Mouse (Mus musculus) testis, adult 2 months (tissue): Measurements from ENCODE around the gene Mrps2. TPM values are rescaled to one million over a fixed set of nuclear protein-coding genes. Genes with fewer than 3 reads are reported as not detected.
A peak's percentile ranks its signal among the peaks of the same experiment; 100 is the strongest.

Experiments used
- H3K27ac ChIP-seq: fragments of 200-500 bp; 2 replicates; pipeline ENCODE4 v1.5.1; 2012; ENCODE audit warnings: low read depth, low read length; ENCODE audit not compliant: control insufficient read depth, insufficient read depth
- H3K27me3 ChIP-seq: fragments of 200-500 bp; 2 replicates; pipeline ENCODE4 v1.6.1; 2012; ENCODE audit warnings: mild to moderate bottlenecking, low read length, moderate library complexity; ENCODE audit not compliant: control insufficient read depth, insufficient read depth
- H3K36me3 ChIP-seq: fragments of 200-500 bp; 2 replicates; pipeline ENCODE4 v1.6.1; 2012; ENCODE audit warnings: mild to moderate bottlenecking, low read length; ENCODE audit not compliant: control insufficient read depth, insufficient read depth
- H3K4me1 ChIP-seq: fragments of 200-500 bp; 2 replicates; pipeline ENCODE4 v1.6.1; 2012; ENCODE audit warnings: low read length; ENCODE audit not compliant: control insufficient read depth, insufficient read depth
- H3K4me3 ChIP-seq: fragments of 200-500 bp; 2 replicates; pipeline ENCODE4 v1.5.1; 2012; ENCODE audit warnings: low read depth, mild to moderate bottlenecking, low read length, moderate library complexity, mixed read lengths; ENCODE audit not compliant: control insufficient read depth
- CTCF ChIP-seq: fragments of 200-500 bp; IDR thresholded peaks from 2 replicates; pipeline ENCODE4 v1.5.1; 2012; ENCODE audit warnings: low read depth, mild to moderate bottlenecking, inconsistent platforms, low read length, moderate library complexity; ENCODE audit not compliant: control insufficient read depth, insufficient read depth, insufficient replicate concordance
- POLR2A ChIP-seq: fragments of 200-500 bp; IDR thresholded peaks from 2 replicates; pipeline ENCODE4 v1.6.1; 2012; ENCODE audit warnings: low read depth, mild to moderate bottlenecking, inconsistent platforms, low read length, moderate library complexity; ENCODE audit not compliant: control insufficient read depth
- polyA plus RNA-seq: library from polyadenylated mRNA; depleted of rRNA; stranded (reverse); fragments of >200 nt; gene quantifications from 2 replicates; pipeline ENCODE4 v1.2.3, GENCODE M21; 2012; rRNA removed

Mrps2 gene
- 22.1 and 24.9 TPM in 2 replicates for polyA plus RNA-seq

DNA sequence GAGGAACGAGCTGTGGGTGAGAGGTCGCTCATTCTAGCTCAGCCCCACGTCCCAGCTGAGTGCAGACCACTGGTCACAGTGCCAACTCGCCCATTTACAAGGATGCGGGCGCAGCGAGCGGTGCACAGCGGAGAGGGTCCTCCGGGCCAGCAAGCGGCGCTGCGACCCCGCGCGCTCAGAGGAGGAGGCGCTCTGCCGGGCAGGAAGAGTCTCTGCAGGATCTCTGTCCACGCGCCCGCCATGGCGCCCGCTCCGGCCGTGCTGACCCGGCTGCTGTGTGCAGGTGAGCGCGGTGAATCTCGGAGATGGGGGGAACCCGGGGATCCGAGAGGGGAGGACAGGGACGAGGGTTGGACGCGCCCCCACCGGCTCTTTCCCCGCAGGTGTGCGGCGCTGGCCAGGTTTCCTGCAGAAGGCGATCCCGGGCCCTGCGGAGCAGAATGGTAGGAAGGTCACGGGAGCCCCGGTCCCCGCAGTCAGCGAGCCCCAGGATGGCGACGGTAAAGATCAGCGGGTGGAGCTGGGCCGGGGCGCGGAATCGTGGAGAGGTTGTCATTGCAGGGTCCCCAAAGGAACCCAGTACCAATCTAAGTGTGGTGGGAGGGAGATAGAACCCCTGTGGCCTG is at the start of gene Mrps2:
Gene Mrps2 (plus strand): TSS at position 207 of the 626 bp plus-strand sequence.
- H3K27ac ChIP-seq, result peak within 1 kb of the TSS; percentile 46
- TF ChIP-seq CTCF (peak; percentile 82; the same call in 1 of the 2 replicates), POLR2A (peak; percentile 88)
- H3K4me3 ChIP-seq, result peak within 1 kb of the TSS; percentile 87
- no peaks in the 10 kb centered on the region for H3K27me3 ChIP-seq
- H3K36me3 ChIP-seq, result no peaks in the 10 kb centered on the region; the same call in none of the 2 replicates
- peaks cover 12% of the 10 kb centered on the region for H3K4me1 ChIP-seq

GRCm38 (mm10) chr2:28419898-28420297 is 48.0 kb upstream of the Mrps2 start:
- TF ChIP-seq POLR2A (no peak), CTCF (peak; percentile 84)
- no peaks in the 10 kb centered on the region for H3K36me3 ChIP-seq

DNA sequence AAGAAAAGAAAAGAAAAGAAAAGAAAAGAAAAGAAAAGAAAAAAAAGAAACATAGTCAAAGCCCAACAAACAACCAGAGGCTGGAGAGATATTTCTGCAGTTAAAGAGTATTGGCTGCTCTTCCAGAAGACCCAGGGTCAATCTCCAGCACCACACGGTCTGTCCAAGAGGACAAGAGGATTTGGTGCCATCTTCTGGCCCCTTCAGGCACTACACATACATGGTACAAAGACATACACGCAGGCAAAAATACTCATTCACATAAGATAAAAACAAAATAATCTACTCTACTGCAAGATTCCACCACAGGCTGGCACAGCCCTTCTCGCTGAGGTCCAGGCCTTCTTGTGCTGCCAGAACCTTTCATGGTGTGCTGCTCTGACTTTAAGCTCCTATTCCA is 44.7 kb upstream of the Mrps2 start:
- Histone ChIP-seq H3K4me1 (no peaks in the 10 kb centered on the region), H3K36me3 (no peaks in the 10 kb centered on the region), H3K27me3 (no peaks in the 10 kb centered on the region), H3K4me3 (no peak overlapping the region), H3K27ac (no peak overlapping the region)
- peak; percentile 39; the same call in 1 of the 2 replicates for TF ChIP-seq CTCF
- no peak for TF ChIP-seq POLR2A

More at GRCm38 (mm10) chr2:28419898-28420297, 48.0 kb upstream of the Mrps2 start:
- Histone ChIP-seq H3K27ac (no peak overlapping the region), H3K4me3 (no peak overlapping the region), H3K4me1 (peaks cover 7% of the 10 kb centered on the region), H3K27me3 (no peaks in the 10 kb centered on the region)

DNA sequence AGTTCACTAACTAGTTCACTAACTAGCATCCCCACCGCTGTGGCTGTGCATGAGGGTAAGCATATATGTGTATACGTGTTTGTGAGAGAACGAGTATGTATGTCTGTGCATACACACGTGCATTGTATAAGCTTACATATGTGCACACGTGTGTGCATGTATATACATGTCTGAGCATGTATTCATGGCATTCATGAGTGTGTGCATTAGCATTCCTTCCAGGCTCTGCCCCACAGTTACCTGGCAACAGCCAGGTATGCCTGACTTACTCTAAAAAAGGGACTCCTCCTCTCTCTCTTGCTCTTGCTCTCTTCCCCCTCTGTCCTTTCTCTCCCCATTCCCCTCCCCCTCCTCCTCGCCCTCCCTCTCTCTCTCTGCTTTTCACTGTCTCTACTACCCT is 40.6 kb upstream of the Mrps2 start:
- Histone ChIP-seq H3K27ac (no peak overlapping the region), H3K27me3 (no peaks in the 10 kb centered on the region), H3K4me3 (no peak overlapping the region), H3K36me3 (no peaks in the 10 kb centered on the region), H3K4me1 (no peaks in the 10 kb centered on the region)
- no peak for TF ChIP-seq POLR2A
- TF ChIP-seq CTCF, result no peak

- Histone ChIP-seq H3K27me3 (no peaks in the 10 kb centered on the region), H3K4me1 (no peaks in the 10 kb centered on the region; the same call in 1 of the 2 replicates), H3K36me3 (no peaks in the 10 kb centered on the region), H3K4me3 (no peak overlapping the region), H3K27ac (no peak overlapping the region)
- TF ChIP-seq POLR2A, result no peak
- no peak for TF ChIP-seq CTCF
Observed at GRCm38 (mm10) chr2:28430846-28431245, 37.0 kb upstream of the Mrps2 start.

GRCm38 (mm10) chr2:28432811-28433210 is 35.1 kb upstream of the Mrps2 start:
- Histone ChIP-seq H3K36me3 (no peaks in the 10 kb centered on the region), H3K4me3 (no peak overlapping the region), H3K27ac (no peak overlapping the region; the same call in 1 of the 2 replicates), H3K27me3 (no peaks in the 10 kb centered on the region), H3K4me1 (no peaks in the 10 kb centered on the region; the same call in 1 of the 2 replicates)
- TF ChIP-seq POLR2A (no peak), CTCF (no peak)

GRCm38 (mm10) chr2:28433512-28433911 is 34.4 kb upstream of the Mrps2 start:
- Histone ChIP-seq H3K27me3 (no peaks in the 10 kb centered on the region), H3K4me3 (no peak overlapping the region), H3K36me3 (no peaks in the 10 kb centered on the region), H3K4me1 (no peaks in the 10 kb centered on the region; the same call in 1 of the 2 replicates), H3K27ac (peak overlapping the region; percentile 71)
- no peak for TF ChIP-seq POLR2A

DNA sequence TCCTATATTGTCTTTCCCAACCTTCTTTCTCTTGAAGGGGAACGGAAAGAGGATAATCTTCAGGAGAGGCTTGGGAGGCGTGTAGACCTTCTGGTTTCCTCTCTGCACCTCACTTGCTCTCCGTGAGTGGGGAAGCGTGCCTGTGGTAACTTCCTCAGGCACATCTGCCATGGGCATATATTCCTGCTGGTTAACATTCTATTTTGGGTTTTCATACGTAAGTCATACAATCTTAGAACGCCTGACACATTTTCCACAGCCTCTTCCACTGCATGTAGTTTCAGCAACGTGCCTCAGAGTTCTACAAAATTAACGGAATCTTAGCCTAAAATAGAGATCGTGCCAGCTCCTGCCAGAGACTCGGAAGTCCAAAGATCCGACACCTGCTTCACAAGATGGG is 32.5 kb upstream of the Mrps2 start:
- Histone ChIP-seq H3K27ac (no peak overlapping the region), H3K27me3 (no peaks in the 10 kb centered on the region), H3K4me3 (no peak overlapping the region), H3K4me1 (no peaks in the 10 kb centered on the region; the same call in 1 of the 2 replicates), H3K36me3 (no peaks in the 10 kb centered on the region)
- TF ChIP-seq CTCF, result no peak
- TF ChIP-seq POLR2A, result no peak
